Mouse (Mus musculus) C2C12 (cell line): Measurements from ENCODE around the gene Cxcr4.

Experiments used
- CEBPB ChIP-seq: IDR thresholded peaks from one replicate; pipeline ENCODE4 v1.6.1; 2011; ENCODE audit warnings: low read depth, mild to moderate bottlenecking, control low read depth, moderate library complexity
- CTCF ChIP-seq: IDR thresholded peaks from one replicate; pipeline ENCODE4 v1.5.1; 2011; ENCODE audit not compliant: control insufficient read depth, insufficient read depth, insufficient read length
- FOSL1 ChIP-seq: IDR thresholded peaks from one replicate; pipeline ENCODE4 v1.8.0; 2011; ENCODE audit warnings: mild to moderate bottlenecking, low read length; ENCODE audit not compliant: poor library complexity, insufficient read depth, severe bottlenecking
- MAX ChIP-seq: IDR thresholded peaks from one replicate; pipeline ENCODE4 v1.6.1; 2011; ENCODE audit warnings: mild to moderate bottlenecking, control low read depth
- MYOG ChIP-seq: IDR thresholded peaks from one replicate; pipeline ENCODE4 v1.6.1; 2011; ENCODE audit not compliant: control insufficient read depth, insufficient read length; ENCODE audit errors: extremely low read depth
- USF1 ChIP-seq: IDR thresholded peaks from one replicate; pipeline ENCODE4 v1.6.1; 2011; ENCODE audit warnings: low read depth, mild to moderate bottlenecking, control low read depth, moderate library complexity

- TF ChIP-seq MYOG (no peak), CTCF (no peak), MAX (no peak), FOSL1 (no peak), USF1 (peak; percentile 29), CEBPB (no peak)
Measured at GRCm38 (mm10) chr1:128615459-128615806, 23.3 kb upstream of the Cxcr4 start.
